Mouse (Mus musculus) adrenal gland, postnatal 25 days (tissue): ENCODE results near the gene 4933424G06Rik. TPM values are rescaled to one million over a fixed set of nuclear protein-coding genes. Genes with fewer than 3 reads are reported as not detected.
A peak's percentile ranks its signal among the peaks of the same experiment; 100 is the strongest.

Experiments used
- DNase-seq: peaks from one replicate; pipeline ENCODE4 v3.0.0; 2021; ENCODE audit warnings: mixed read lengths
- microRNA-seq, 2 experiments: library from miRNA; unstranded; fragments of <30 nt; microRNA quantifications; one replicate each; pipeline ENCODE4 v1.2.0; 2021
- total RNA-seq: library from RNA; stranded (reverse); gene quantifications from 2 replicates; pipeline ENCODE4 v1.2.3, GENCODE M21; 2021

4933424G06Rik gene
- total RNA-seq, 1 experiment from 2014 or later: not detected

DNA sequence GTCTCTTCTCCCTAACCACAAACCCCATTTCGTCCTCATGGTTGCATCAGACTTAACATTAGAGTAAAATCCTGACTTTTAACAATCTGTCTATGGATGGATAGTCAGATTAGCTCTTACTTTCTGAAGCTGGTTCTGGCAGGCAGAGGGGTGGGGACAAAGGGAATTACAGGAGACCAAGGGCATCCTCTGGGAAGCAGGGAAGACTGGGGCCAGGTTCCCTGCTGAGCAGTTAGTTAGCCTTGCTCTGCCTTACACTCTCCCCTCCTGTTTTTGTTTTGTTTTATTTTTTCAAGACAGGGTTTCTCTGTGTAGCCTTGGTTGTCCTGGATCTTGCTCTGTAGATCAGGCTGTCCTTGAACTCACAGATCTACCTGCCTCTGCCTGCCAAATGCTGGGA, 60.0 kb downstream of the 4933424G06Rik start:
- no peak for DNase-seq

DNA sequence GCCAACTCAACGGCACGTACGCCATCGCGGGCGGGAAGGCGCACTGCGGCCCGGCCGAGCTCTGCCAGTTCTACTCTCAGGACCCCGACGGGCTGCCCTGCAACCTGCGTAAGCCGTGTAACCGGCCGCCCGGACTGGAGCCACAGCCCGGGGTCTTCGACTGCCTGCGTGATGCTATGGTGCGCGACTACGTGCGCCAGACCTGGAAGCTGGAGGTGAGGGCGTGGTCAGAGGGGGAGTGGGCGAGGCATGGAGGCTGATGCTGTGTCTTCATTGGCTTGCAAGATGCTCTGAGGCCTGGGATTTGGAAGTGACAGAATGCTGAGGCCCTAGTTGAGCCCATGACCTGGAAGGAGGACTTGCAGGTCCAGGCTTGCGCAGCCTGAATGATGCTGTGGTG, 61.0 kb downstream of the 4933424G06Rik start:
- no peak for DNase-seq

DNA sequence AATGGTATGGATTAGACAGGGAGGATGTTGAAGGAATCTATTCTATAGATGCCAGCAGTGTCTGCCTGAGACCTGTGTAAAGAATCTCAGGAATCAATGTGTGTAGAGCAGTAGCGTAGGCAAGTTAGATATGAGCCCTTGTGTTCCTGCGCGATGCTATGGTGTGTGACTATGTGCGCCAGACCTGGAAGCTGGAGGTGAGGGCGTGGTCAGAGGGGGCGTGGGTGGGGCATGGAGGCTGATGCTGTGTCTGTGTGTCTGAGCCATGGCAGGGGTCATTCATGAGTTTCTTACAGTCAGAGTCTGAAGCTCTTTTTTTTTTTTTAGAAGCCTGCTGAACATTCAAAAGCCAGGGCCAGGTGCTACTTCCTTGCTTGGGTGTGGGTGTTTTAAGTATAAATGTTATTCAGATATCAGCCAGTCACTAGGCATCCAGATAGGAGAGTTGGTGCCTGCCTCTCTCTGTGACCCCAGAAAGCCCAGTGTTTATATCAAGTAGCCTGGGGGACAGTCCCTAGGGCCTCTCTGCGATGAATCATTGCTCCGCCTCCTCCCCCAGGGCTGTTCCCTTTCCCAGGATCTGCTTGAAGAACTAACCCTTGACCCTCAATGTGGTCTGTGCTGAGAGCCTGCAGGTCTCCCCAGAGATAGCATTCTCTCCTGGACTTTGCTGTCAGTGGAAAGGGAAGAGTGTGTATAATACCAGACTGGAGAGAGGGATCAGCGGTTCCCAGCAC, 62.4 kb downstream of the 4933424G06Rik start:
- no peak for DNase-seq

DNA sequence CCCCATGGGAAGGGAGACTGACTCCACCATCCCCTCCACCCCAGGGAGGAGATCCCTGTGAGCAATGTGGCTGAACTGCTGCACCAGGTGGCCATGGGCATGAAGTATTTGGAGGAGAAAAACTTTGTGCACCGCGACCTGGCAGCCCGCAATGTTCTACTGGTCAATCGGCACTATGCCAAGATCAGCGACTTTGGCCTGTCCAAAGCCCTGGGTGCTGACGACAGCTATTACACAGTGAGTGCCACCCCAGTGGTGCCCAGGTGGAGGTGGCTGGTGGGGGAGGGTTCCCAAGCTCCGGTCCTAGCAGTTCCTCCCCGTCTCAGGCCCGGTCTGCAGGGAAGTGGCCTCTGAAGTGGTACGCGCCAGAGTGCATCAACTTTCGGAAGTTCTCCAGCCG, 70.8 kb downstream of the 4933424G06Rik start:
- DNase-seq: no peak

DNA sequence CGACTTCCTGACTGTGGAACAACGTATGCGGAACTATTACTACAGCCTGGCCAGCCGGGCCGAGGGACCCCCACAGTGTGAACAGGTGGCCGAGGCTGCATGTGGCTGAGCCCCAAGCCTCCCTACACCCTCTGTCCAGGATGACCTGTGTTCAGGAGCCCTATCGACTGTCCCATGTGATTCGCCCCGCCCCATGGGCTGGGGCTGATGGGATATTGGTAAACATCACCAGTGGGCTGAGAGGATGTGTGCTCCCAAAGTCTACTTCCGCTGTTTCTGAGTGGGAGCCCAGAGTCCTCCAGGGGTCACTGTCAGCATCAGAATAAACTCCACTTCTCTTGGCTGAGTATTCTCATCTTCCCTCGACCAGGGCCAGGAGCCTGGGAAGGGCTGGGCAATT, 72.5 kb downstream of the 4933424G06Rik start:
- no peak for DNase-seq

DNA sequence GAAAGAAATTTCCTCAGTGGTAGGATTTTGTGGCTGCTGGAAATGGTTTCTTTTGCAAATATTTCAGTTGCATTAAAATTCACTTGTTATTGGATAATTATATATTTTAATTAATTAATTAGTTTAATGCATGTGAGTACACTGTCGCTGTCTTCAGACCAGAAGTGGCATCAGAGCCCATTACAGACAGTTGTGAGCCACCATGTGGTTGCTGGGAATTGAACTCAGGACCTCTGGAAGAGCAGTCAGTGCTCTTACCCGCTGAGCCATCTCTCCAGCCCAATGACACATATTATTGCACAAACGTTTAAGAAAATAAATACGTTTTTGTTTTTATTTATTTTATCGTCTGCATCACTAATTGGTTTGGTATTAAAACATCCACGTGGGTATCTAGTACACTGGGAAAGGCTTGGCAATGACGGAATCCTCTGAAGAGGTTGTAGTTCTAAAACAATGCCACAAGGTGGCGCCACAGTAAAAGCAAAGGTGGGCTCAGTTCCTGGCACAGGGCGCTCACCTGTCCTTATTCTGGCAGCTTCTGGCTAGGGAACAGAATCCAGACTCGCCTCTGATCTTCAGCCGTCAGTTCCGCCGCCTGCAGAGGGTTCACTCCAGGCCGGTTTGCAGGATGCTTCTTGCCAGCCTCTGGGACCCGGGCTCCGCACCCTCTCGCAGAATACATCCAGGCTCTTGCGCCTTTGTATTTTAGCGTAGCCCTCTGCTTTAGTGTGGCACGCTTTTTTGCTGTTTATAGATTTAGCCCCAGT, 74.6 kb downstream of the 4933424G06Rik start:
- DNase-seq: peak; percentile 70

DNA sequence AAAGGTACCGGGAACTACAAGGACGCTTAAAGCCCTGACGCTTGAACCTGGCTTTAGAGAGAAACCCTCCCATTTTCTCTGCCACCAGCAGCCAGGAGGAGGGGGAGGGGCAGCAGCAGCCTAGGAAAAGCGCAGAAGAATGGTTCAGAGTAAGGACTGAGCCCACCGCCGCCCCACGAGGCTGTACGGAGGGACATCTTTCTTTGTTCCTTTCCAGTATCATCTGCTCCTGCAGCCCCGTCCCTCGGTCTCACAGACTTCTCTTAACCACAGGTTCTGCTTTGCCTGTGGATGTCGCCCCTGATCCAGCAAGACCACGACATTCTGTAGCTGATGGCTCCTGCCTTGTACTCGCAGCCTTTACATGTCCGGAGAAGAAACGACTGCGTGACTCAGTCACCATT, 75.3 kb downstream of the 4933424G06Rik start:
- DNase-seq: peak; percentile 35

DNA sequence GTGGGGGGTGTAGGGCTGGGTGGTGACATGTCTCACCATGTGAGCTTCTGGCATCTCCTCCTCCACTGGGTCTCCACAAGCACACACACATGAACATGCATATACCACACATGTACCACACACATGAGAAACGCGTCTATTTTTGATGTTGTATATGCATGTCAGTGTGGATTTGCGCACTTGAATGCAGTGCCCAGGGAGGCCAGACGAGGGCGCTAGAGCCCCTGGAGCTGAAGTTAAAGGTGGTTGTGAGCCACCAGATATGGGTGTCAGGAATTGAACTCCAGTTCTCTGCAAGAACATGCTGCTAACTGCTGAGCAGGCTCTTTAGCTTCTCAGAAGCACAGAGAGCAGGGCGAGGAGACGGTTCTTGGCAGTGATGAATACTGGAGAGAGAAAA, 76.4 kb downstream of the 4933424G06Rik start:
- no peak for DNase-seq

DNA sequence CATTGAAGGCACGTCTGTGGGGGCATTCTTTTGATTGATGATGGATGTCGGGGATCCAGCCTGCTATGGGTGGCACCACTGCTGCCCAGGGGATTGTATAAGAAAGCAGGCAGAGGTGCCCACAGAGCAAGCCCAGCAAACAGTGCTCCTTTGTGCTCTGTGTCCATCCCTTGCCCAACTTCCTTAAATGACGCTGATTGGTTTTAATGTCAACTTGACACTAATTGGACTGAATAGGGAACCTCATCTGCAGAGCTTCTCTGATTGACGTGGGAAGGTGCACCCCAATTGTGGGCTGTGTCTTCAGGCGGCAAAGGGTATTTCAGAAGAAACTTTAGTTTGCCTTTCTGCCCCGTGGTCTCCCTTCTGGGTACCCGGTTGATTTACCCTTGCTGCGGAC, 79.5 kb downstream of the 4933424G06Rik start:
- no peak for DNase-seq

DNA sequence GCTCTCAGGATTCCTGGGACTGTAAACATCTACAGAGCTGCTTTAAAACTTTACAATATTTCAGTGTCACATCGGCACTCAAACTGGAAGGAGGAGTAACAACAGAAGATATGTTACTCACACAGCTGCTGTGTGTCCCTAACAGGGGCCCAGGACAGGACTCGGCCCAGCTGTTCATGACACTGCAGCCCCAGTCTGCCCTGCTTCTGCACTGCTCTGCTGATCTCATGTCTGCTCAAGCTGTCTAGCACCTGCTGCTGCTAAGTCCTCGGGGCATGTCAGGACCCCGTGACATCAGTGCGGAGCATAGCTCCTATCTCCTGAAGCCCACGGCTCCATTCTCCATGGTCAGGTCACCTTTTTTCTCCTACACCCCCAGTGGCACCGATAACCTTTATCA, 86.8 kb downstream of the 4933424G06Rik start:
- DNase-seq: no peak

DNA sequence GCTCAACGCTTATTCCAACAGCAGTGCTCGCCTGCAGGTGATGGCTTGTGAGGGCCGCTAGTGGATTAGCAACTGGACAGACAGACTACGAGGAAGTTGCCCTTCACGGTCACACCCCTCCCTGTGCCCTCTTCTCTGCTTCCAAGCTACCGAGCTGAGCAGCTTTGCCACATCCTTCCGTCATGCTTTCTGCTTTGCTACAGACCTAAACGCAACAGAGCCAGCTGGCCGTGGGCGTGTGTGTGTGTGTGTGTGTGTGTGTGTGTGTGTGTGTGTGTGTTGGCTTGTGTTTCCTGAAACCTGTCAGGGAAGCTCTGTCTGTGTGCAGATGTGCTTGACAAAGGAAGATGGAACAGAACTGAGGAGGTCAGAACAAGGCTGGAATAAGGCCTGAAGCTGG, 87.5 kb downstream of the 4933424G06Rik start:
- no peak for DNase-seq

DNA sequence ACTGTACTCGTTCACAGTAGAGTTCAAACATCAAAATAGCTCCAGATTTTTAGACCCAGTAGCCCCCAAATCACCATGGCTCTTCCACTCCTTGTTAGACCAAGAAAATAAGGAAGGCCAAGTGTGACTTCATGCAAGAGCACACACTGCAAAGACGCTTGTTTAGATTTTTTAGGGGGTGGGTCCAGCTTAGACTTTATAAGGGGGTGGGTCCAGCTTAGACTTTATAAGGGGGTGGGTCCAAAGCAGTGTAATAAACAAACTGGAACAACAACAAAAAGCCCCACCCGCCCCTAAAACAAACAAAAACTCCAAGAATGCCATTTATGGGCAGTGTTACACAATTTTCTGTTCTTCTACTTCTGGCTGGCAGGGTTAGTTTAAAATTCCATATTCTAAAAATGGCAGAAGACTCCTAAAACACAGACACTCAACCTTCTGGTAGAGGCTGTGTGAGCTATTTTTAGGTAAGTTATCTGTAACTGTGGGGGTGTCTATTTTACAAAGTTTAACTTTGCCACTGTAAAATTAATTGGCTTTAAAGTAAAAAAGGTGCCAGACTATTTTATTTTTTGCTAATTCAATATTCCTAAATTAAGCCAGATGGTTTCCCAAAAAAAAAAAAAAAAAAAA, 90.5 kb downstream of the 4933424G06Rik start:
- DNase-seq: no peak

DNA sequence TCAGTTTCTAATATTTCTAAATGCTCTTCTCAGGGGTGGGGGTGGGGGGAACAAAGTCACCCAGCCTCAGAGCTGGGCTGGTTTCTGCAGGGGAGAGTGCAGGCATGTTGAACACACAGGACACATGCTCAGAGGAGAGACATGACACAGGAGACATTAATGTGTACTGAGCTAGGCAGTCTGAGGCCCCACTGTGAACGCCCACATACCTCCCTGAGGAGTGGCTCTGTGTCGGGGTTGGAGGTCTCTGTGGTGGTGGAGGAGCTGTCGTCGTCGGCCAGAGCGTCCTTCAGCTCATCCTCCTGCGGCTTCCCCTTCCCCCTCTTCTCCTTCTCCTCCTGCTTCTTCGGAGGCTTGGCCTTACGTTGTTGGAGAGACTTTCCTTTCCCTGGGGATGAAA, 94.3 kb downstream of the 4933424G06Rik start:
- no peak for DNase-seq

DNA sequence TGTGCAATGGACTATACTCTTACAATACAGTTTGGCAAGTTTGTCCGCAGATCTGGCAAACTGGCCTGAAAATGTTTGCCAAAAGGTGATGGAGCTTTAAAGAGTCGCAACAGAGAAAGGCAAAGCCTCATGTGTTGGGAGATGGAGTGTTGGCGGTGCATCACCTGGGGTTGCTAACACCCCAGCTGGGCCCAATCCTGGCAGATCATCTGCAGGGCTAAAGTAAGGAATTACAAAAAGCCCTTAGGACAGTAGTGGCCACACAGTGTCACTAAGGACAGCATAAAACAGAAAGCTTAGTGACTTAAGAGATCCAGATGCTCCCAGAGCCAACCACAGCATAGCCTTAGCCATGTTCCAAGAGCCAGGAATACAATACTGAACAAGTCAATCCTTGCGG, 94.9 kb downstream of the 4933424G06Rik start:
- no peak for DNase-seq

DNA sequence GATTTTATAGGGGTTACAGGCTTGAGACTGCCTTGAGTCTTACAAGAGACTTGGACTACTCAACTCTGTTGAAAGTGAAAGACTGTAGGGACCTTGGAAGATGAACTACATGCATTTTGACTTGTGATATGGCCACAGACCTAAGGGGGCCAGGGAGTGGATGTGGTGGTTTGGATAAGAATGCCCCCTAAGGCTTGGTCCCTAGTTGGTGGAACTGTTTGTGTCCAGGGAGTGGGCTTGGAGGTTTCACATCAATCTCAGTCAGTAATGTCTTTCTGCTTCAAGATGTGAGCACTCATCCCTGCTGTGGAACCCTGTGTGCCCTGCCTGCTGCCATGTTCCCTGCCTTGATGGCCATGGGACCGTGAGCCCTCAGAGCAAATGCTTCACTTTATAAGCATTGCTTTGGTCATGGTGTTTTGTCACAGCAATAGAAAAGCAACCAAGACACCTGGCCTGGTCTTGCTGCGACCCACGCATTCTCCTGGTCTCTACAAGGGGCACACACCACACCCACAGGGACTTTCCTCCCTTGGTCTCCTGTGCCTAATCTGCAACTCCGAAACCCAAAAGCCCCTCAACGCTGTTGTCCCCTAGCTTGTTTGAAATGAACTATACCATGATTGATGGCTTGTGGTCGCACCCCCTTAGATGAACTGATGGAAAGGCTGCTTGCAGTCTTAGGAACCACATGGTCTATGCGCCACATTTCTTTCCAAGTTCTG, 96.4 kb downstream of the 4933424G06Rik start:
- DNase-seq: no peak

DNA sequence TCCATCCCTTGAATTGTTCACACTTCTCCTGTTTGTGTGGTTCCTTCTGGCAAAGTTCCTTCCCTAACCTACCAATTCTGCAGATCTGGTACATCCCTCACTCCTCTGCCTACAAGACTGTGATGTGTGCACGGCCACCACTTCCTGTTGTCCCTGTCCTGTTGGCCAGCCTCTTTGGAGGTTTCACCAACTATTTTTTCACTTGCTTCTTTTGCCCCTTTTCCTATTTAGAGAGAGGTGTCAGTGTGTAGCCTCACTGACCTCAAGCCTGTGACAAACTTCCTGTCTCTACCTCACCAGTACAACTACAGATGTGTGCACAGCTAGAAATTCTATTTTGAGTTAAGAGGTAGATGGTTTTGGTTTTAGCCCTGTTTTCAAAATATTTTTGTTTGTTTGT, 97.1 kb downstream of the 4933424G06Rik start:
- DNase-seq: no peak

Small RNA genes lying within 50 kb of the gene (microRNA-seq; reads per million reads assigned to microRNA genes)
- 0 to 0.34 reads per million in 2 experiments for gene Gm24133

Other genes with a start within 250 kb of the 4933424G06Rik start
- gene Cnnm4, start 238.5 kb upstream of the 4933424G06Rik start, total RNA-seq: 4.8 and 5.2 TPM in 2 replicates
- 36.7 and 53.2 TPM in 2 replicates for gene Cnnm3, start 198.3 kb upstream of the 4933424G06Rik start, total RNA-seq
- gene Ankrd23, start 173.3 kb upstream of the 4933424G06Rik start, total RNA-seq: 14.5 and 15.4 TPM in 2 replicates
- gene Gm42417, start 170.7 kb upstream of the 4933424G06Rik start, total RNA-seq: not detected in 2 replicates
- 16.5 and 19.7 TPM in 2 replicates for gene Ankrd39, start 162.7 kb upstream of the 4933424G06Rik start, total RNA-seq
- 19.7 and 24.2 TPM in 2 replicates for gene Sema4c, start 151.8 kb upstream of the 4933424G06Rik start, total RNA-seq
- gene Fam178b, start 27.0 kb upstream of the 4933424G06Rik start, total RNA-seq: 0.67 TPM in 1 of 2 replicates, not detected in the other
- 788 and 983 TPM in 2 replicates for gene Cox5b, start 18.7 kb upstream of the 4933424G06Rik start, total RNA-seq
- gene Actr1b, start 4.3 kb downstream of the 4933424G06Rik start, total RNA-seq: 119 and 140 TPM in 2 replicates
- gene Zap70, start 51.6 kb downstream of the 4933424G06Rik start, total RNA-seq: 0.58 and 1.5 TPM in 2 replicates
- gene Tmem131, start 233.5 kb downstream of the 4933424G06Rik start, total RNA-seq: 48.1 and 50.8 TPM in 2 replicates